Mouse (Mus musculus) frontal cortex, postnatal 14 days (tissue): Measurements from ENCODE around the gene Slc3a2.

Source experiments
- DNase-seq, 2 experiments: peaks; one replicate each; pipeline ENCODE4 v3.0.0; 2022; ENCODE audit warnings: low spot score in 2 of 2

The Slc3a2 gene

DNA sequence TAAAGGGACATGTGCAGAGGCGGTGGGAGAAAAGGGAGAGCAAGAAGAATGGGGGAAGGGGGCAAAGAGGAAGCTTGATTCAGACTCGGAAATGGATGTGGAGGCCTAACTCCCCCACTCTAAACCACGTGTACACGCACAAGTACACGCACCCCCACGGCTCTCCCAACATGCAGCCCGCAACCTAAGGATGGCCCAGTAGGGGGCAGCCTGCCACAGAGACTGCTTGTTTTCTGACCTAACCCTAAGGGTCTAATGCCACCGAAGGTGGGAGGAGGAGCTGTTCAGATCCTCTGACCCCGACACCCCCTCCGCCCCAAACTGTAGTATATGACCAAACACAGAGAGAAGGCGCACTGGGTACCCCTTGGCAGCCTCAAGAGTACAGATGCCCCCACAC lies 60.8 kb downstream of the Slc3a2 start:
- DNase-seq = peak; percentile 83 to 85

DNA sequence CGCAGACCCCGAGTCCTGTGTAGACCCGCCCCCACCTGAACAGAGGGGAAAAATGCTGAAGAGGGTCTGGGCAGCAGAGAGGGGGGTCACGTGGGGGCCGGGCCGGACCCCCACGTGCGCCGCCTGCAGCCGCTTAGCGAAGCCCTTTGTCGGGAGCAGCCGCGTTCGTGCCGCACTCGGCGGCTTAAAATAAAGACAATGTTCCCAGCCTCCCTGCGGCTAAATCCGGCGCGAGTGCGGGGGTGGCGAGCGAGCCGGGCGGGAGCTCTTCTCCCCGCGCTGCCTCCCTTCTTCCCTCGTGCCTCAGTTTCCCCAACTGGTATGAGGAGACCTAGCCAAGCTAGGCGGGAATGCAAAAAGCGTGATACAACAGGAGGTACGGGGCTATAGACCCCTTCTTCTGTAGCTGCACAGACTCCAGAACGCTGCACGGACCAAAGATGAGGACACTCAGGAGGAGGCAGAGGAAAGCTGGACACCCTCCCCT lies 61.3 kb downstream of the Slc3a2 start:
- peak; percentile 65 to 76 for DNase-seq
